Mouse (Mus musculus) adrenal gland, postnatal 10 days (tissue): ENCODE measurements around the gene Mapk8ip1. TPM values are rescaled to one million over a fixed set of nuclear protein-coding genes. Genes with fewer than 3 reads are reported as not detected.
A peak's percentile ranks its signal among the peaks of the same experiment; 100 is the strongest.
"Not testable (repeated sequence)": the region's sequence is repeated elsewhere in the genome, so short reads cannot be mapped to it uniquely, and the experiment has no call there.

ENCODE experiments used
- DNase-seq: peaks from one replicate; pipeline ENCODE4 v3.0.0; 2021; ENCODE audit warnings: mixed read lengths
- total RNA-seq, 2 experiments: library from RNA; stranded (reverse); gene quantifications; 2 replicates each; pipeline ENCODE4 v1.2.3; 2021

Gene Mapk8ip1
- total RNA-seq, 2 experiments from 2014 or later: 22.5 to 28.1 TPM

DNA sequence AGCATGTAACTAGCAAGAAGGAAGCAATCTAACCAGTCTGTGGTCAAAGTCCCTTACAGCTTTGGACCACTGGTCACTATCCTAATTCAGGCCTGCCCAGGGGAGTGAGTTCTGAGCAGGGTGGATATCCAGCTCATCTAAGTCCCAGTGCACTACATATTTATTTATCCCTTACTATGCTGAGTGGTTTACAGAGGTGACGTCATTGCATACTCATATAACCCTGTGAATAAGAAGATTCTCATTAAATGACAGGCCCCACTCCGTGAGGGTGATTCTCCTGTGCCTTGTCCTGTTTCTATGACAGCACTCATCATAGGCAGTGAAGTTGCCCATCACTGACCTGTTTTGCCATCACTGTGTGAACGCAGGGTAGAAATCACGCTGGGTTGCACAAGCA is 24.3 kb upstream of the Mapk8ip1 start:
- no peak for DNase-seq

DNA sequence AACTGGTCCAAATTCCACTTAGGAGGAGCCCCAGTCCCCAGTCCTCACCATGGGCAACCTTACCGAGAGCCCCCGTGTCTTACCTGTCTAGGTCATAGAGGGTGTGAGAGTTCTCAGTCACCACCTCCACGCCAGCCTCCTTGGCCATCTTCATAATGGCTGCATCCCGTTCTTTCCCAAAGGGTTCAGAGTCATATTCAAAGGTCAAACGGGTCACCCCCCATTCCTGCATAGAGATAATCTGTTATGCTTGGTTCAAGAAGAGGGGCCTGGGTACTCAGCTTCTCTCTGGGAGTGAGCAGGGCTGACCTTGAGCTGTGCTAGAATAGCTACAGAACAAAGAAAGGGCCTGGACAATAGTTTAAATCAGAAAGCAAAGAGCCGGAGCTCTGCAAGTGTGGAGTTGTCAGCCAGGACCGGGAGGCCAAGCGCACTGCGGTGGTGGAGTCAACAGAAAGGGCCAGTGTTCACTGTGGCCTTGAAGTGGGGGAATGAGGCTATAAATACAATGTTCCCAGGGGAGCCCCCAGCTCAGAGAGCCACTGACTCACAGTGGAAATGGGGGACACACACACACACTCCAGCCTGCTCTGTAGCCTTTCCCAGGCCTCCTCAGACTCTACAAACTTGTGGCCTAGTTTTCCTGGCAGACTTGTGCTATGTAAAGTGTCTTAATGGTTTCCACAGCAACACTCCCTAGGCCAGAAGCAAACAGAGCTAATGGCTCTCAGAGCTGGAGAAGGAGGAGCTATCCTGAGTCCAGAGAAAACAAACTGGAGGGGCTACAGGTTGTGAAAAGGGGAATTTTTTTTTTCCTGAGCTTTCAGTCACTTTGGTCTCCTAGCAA is 23.6 kb upstream of the Mapk8ip1 start:
- DNase-seq: peak; percentile 70

DNA sequence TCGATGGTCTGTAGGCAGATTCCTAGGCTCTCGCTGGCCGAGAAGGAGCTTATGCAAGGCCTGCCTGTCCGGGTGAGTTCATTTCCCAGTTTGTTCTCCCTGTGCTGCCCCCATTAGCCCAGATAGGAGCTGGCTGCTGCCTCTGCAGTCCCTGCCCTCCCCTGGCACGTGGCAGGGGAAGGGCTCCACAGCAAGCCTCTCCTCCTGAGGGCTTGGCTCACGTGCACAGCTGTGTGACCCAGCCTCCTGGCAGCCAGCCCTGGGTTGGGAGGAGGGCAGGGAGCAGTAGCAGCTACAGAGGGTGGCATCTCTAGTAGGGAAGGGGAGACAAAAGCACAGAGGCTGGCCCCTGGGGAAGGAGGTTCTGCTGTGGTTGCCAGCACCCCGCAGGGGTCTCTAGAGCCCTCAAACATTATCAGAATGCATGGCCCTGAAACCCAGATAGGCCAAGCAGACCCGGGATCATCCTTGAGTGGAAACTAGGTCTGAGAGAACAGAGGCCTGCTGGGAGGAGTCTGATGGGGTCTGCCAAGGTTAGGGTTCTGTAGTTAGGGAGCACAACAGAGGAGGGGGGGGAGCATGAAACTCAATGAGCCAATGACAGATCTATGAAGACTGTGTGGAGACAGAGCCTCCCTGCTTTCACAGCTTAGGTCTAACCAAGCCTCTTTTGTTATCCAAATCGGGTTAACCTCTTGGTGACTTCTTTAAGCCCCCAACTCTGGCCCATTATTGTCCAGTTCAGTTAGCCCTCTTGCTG is 22.8 kb upstream of the Mapk8ip1 start:
- DNase-seq: peak; percentile 99

DNA sequence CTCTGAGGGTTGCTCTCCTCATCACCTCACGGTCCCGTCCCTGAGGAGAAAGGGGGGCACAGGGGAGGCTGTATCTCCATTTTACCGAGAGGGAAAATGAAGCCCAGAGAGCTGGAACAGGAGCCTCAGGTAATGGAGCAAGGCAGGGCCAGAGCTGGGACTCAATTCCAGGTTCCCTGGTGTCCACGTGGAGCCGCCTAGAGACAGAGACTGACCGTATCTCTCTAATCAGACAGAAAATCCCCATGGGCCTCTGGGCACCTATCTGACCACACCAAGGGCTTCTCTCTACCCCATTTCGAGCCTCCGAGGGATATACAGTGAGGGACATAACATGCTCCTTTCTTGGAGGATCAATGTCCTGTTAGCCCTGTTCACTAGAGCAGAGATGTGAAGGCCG is 22.1 kb upstream of the Mapk8ip1 start:
- DNase-seq: no peak

DNA sequence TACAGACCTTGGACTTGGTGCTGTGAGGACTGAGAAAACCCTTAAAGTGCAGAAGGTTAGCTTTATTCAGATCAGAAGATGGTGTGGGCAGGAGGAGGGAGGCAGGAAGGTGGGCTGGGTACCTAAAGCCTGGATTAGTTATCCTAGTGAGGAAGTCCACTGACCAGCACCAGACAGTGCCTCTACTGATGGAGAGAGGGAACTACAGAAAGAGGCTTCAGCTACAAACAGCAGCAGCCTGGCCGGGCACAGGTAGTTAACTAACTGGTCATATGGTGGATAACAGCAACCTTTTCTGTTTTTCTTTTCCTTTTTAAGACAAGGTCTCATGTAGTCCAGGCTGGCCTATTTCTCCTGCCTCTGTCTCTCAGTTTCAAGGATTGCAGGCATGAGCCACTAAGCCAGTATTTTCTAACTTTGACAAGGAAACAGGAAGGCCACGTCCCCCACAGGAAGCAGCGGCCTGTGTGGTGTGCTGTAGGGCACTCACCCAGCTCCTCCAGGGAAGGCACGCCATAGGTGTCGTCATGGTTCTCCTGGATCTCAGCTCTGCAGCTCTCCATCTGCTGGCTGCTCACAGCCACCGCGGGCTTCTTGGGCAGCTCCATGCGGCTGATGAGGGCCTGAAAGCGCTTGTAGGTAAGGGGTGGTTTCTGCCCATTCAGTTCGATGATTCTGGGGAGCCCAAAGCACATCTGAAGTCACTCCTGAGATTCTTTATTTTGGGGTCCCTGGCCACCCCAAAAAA is 21.5 kb upstream of the Mapk8ip1 start:
- DNase-seq: no peak

DNA sequence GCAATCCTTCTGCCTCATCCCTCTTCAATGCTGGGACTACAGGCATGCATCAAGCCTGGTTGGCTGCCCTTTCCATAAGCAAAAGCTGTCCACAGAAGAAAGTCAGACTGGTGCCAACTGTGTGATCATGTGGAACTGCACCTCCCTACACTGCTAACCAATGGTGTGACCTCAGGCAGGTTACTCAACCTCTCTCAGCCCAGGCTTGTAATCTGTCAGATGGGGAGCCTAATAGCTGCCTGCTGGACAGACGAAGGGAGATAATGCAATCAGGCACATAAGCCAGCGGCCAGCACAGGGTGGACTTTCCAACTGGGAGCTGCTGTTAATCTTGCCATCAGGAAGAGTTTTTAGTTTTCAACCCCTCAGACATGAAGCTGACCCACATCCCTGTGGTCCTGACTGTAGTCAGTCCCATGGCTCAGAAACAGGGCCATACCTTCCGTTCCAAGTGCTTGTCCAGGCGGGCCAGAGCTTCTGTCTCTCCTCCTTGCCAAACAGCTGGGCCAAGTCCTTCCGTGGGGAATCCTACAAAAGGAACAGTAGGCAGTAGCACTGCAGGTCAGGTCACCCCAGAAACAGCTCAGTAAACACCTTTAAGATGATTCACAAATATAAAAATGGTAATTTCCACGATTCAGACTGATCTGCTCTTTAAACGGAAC is 20.8 kb upstream of the Mapk8ip1 start:
- peak; percentile 53 for DNase-seq

DNA sequence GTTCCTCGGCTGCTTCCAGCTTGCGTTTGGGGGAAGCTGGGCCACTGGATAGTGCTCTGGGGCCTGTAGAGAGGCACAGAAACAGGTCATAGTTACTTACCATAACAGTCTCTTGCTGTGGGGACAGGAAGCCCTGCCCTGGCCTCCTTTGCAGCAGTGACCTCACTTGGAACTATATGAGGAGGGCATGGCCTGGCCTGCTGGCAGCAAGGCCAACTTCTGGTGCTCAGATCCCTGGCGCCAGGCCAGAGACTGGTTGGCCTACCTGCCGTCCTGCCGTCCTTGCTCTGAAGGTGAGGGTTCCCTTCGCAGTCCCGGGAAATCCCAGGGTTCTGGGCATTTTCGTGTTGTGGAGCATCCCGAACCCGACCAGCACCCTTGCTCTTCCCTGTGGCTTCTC is 10.6 kb upstream of the Mapk8ip1 start:
- DNase-seq: peak; percentile 51

DNA sequence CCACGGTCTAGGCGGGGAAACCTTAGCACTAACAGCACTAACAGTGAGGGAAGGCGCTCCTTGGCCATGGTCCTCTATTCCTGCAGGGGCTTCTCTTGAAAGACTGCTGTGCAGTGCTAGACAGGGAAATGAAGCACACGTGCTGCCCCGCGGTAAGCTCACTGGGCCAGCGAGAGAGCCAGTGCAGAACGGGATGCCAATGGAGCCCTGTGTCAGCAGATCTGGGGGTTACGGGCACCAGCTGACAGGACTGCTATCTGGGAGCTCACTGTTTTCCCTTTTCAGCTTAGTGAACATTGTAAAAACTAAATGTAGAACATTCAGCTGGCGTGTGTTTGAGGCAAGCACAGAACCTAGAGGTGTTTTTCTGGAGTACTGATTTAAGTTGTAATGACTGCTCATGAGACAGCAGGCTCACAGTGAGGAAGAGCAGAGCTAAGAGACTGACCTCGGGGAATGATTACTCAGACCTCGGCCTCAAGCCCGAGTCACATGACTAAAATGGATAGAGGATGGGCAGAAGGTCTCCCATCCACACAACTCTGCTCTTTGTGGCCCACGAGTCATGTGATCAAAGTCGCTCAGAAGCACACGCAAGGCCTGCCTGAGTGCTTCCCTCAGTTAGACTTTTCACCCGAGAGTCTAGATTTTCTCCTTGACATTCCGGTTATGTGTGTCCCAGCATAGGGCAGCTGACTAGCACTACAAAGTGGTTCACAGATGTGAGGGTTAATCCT is 7.4 kb upstream of the Mapk8ip1 start:
- DNase-seq: peak; percentile 41

DNA sequence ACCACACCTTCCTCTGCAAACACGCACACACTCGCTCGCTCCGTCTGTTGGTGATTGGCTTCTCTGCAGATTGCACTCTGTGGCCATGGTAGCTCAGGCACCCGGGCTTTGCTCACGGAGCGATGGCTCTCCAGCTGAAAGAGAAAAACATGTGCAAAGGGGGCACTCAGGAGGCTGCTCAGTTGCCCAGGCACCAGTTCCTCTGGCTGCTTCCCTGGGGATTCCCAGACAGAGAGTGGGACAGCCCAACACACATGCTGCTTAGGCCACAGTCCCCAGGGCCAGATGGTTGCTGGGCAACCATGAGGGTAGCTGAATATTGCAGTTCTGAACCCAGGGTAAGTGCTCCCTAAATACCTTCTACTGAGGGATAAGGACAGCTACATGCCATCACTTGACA is 4.6 kb upstream of the Mapk8ip1 start:
- no peak for DNase-seq

DNA sequence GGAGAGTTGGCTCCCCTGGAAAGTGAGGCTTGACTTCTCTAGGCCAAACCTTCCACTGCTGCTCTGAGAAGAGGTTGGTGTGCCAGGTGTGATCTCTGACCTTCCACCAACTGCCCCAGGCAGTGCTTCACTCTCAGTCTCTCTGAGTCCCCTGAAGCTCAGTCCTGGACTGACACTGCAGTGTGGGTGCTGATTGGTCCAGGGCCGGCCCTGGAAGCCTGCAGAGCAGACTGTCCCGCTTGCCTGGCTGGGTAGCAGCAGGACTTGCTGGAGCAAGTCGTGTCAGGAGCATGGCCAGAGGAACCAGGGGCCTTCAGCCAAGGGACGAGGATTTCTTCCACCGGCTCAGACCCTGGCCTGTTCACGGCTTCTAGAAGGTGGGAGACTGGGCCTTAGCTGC is 3.7 kb upstream of the Mapk8ip1 start:
- no peak for DNase-seq

DNA sequence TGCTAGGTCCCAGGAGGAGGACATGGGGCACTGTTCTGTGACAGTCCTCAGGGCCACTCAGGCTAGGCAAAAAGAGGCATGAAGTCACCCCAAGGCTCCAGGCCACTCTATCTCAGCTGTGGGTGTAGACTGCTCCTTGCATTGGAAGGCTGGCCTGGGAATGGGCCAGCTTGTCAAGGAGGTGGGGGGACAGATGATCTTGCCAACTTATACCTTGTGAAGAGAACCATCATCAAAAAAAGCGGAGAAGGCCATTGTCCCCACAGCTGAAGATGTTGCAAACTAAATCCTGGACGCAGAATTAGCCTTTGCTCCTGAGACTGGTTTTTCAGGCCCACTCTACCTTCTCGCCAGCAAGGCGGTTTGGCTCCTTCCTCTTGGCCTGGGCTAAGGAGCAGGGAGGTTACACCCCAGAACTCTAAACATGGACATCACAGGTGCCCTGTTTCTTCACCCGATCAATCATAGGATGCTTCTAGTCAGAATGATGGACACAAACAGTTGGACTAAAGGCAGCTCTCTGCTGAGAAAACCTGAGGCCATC is 2.8 kb upstream of the Mapk8ip1 start:
- no peak for DNase-seq

DNA sequence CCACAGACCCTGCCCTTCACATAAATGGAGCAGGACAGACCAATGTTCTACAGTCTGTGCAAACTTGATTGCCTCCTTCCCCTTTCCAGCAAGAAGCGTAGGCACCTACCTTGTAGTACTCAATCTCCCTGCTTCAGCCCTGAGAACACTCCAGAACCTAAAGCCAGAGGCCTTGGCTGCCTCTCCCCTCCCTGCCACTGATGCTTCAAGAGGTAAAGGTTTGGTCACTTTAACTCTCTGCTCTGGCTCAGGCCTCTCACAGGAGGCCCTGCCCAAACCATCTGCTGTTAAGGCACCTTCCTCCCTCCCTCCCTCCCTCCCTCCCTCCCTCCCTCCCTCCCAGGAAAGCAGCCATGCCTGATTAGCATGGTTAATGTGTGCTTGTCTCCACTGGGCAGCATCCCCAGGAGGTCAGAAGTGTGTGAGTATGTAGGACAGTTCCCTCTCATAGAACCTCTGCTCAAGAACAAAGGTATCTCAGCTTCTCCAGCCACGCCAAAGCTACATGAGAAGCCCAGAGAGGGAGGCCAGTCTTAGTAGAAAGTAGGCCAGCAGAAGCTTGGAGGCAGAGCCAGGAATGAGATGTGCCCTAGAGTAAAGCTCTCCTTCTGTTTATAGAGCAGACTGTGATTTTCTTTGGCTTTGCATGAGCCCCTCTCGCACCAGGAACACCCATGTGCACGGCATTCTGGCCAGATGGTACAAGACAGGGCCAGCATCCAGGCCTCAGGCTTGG is 1.7 kb upstream of the Mapk8ip1 start:
- no peak for DNase-seq

DNA sequence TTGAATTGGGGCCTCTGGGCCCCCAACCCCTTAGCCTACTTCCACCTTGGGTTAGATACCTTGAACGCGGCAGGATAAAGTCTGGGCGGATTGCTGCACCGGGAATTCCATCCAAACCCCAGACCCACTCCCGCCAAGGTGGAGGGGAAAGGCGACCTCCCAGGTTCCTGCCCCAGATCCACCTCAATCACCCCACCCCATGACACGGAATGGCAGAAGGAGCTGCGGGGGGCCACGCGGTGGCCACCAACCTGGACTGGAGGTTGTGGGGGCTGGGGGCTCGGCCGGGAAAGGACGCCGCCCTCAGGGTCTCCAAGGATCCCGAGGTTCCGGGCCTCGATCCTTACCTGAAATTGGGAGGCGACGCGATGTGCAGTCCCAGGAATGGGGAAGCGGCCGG is 381 bp downstream of the Mapk8ip1 start:
- DNase-seq: no peak

DNA sequence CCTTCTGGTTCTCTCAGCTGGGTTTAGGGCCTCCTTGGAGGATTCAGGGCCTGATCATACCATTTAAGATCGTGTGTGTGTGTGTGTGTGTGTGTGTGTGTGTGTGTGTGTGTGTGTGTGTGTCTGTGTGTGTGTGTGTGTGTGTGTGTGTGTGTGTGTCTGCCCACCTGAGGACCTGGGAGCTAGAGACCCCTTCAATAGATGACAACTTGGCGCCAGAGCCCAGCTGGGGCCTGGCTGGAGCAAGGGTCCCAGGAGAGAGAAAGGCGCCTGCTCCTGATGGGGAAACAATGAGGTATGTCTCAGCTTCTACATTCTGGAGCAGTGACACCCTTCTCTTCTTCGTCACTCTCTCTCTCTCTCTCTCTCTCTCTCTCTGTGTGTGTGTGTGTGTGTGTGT is 1.2 kb downstream of the Mapk8ip1 start:
- DNase-seq: not testable (repeated sequence)

DNA sequence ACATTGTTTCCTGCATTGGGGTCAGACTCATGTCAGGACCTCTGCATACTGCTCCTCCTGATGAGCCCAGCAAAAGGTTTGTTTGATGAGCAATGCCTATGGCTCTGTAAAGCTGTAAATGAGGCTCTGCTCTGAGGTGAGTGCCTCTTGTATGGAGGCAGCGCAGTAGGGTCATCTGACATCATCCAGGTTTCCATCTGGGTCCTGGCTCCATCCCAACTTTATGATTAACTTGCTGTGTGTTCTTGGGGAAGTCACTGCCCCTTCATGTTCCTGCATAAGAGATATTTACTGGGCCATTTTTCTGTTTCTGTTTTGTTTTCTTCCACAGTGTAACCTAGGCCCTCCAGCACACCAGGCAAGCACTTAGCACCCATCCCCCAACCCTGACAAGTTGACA is 3.6 kb downstream of the Mapk8ip1 start:
- DNase-seq: no peak

DNA sequence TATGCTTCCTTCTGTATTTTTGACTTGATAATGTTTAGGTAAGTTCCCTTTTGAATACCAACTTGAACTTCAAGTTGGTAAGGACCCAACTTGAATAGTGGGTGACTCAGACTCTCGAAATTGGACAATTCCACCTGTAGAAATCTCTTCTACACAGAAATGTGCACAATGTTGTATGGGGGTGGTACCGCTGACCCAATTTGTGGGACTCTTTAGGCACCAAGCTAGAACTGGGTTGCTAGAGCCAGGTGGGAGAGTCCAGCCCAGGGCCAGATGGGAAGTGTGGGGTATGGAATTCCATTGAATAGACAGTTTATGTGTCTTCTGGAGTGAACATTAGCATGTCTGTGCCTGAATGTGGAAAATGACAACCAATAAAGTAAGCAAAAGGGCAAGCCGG is 5.5 kb downstream of the Mapk8ip1 start:
- no peak for DNase-seq

DNA sequence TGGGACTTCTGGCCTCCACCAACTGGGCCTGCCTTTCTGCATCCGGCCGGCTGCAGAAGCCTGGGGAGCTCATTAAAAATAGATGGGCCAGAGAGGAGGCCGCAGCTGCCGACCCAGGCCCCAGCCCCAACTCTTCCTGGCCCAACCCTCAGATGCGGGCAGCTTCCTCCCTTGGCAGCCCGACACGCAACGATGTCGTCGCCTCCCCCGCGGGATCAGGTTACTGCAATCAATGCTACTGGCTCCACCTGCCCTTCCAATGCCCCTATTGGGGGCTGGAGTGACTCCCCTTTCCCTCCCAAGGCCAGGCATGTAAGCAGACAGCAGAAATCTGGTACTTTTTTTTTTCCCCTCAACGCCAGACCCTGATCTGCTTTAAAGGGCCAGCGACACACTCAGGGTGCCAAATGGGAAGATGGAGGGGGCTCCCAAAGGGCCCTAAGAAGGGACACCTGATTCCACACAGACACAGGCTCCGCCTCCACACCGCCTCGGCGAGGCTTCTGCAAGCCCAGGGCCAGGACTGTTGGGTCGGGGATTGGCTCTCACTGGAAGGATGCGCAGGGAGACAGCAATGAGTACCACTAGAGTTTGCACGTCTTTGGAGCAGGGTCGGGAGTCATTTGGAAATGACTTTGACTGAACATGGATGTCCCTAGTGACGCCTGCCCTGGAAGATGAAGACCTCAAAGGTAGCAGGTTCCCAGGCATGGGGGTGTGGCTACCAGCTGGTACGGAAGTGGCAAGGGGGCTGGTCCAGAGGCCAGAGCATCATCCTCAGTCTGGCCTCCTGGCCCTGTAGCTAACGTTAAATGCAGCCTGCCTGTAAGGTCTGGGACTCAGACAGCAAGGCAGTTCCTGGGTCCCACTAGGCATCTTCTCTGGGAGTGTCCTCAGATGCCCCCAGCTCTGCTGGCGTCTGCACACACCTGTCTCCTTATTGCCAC is 8.5 kb downstream of the Mapk8ip1 start:
- peak; percentile 43 for DNase-seq

DNA sequence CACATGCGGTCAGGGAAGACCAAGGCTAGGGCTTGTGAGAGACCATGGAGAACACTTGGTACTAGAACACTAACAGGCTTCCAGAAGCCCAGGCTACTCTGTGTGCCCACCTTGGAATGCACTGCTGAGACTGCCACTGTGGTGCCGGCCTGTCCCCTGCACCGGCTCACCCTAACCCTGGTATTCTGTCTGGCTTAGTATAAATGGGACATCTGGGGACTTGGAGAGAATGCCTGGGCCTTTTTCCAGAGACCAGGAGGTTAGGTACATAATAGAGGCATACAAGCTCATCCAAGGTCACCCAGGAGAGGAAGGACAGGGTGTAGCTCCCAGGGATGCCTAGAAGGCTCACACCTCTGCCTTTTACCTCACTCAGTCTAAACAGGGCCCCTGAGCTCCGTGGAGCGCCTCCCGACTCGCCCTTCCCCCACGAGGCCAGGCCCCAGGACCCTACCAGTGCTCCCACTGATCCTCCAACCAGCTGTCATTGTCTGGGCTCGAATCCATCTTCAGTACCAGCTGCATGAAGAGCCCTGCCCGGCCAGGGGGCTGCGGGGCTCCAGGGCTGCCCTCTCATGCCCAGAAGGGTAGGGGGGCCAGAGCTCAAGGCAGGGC is 9.3 kb downstream of the Mapk8ip1 start:
- no peak for DNase-seq

DNA sequence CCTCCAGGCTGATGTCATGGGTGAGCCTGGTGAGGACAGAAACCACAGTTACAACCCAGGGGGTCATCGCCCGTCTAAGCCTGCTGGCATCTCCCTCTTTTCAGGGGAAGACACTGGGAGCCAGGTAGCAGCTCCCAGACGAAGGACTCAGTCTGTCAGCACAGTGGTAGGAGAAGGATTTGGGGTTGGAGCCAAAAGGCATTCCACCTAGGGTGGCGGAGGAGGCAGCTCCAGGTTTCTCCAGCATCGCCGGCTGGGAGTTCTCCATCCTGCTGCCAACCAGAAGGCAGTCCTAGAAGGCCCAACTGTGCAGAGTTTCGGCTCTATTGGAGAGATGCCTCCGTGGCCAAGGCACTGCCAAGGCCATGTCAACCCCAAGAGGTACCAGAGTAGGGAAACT is 9.9 kb downstream of the Mapk8ip1 start:
- no peak for DNase-seq
